Mouse (Mus musculus): ENCODE measurements around the gene Mark2. TPM values are rescaled to one million over a fixed set of nuclear protein-coding genes. Genes with fewer than 3 reads are reported as not detected.

The Mark2 gene
- polyA plus RNA-seq, 1 experiment from 2014 or later = 44.9 TPM

DNA sequence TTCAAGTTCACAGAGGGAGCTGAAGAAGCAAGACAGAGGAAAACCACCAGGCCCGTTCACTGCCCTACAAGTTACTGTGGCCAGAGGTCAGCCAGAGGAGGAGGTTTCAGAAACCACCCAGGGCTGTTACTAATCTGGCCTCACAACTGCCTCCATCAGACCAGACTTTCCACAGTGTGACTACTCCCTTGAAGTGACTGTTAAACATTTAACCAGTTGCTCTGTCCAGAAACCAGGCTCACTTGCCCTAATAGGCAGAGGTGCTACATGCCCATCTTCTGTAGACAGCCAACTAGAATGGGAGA lies 39.2 kb downstream of the Mark2 start:
- Histone ChIP-seq H3K36me3 (no peaks in the 10 kb centered on the region), H3K27me3 (replicated peaks) (no peaks in the 10 kb centered on the region), H3K4me3 (replicated peaks) (no peak overlapping the region), H3K9me3 (no peaks in the 10 kb centered on the region), H3K4me2 (replicated peaks) (no peak overlapping the region), H3K9ac (no peak overlapping the region), H3K4me1 (replicated peaks) (peaks cover 27% of the 10 kb centered on the region), H3K27ac (no peak overlapping the region; the same call in 1 of the 2 replicates)
- 73% methylated on average over 1 of the region's 1 CpGs for WGBS
- ATAC-seq = no peak

DNA sequence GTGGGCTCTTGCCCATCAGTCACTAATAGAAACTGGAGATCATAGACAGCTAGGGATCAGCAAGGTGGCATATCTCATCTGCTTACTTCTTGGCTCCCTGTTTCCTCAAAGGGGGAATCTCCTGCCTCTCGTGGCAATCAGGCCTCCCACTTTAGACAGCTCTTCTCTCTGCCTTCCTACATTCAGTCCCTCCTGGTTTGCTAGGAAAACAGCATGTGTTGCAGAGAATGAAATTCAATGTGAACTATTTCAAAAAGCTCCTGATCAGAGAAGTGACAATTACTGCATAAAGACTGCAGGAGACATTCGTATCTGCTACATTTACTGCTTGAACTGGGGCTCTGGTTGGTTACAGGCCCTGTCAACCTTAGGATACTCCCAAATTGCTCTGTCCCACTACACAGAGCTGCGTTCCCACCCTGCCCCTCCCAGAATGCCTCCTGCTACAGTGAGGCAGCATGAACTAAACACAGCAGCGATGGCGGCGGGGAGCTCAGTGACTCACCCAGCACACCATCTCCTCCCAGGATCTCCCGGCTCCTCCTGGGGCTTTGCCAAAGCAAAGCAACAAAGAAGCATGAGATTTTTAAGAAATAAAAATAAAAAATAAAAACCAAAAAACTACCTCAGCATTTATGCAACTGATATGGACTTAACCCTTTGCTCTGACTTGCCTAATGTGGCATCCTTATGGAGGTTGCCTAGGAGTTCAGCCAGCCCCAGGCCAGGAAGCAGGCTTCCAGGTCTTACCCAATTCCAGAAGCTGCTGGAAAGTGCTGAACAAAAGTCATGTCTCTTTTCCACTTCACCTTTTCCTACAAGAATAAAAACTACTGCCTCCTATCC lies 39.8 kb downstream of the Mark2 start:
- Histone ChIP-seq H3K27me3 (replicated peaks) (no peaks in the 10 kb centered on the region), H3K9ac (no peak overlapping the region), H3K4me3 (replicated peaks) (no peak overlapping the region), H3K4me1 (replicated peaks) (peaks cover 22% of the 10 kb centered on the region), H3K27ac (peak overlapping the region; percentile 17; the same call in 1 of the 2 replicates), H3K4me2 (replicated peaks) (no peak overlapping the region), H3K36me3 (no peaks in the 10 kb centered on the region), H3K9me3 (no peaks in the 10 kb centered on the region)
- 67% methylated on average over 7 of the region's 7 CpGs for WGBS
- ATAC-seq = peak; percentile 52; the same call in 1 of the 2 replicates

DNA sequence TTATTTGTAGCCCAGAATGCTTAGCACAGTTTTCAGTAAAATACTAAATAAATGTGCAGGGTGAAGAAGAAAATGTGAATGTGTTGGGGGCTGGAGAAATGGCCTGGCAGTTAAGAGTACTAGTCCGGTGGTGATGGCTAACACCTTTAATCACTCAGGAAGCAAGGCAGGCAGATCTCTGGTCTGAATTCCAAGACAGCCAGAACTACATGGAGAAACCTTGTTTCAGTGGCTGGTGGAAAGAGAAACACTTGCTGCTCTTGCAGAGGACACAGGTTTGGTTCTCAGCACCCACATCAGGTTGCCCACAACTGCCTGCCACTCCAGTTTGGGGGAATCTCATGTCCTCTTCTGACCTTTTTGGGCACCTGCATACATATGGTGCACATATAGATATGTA lies 41.6 kb downstream of the Mark2 start:
- no peak overlapping the region for H3K4me3 ChIP-seq (replicated peaks)
- H3K9me3 ChIP-seq = no peaks in the 10 kb centered on the region
- H3K4me1 ChIP-seq (replicated peaks) = peaks cover 24% of the 10 kb centered on the region
- H3K27me3 ChIP-seq (replicated peaks) = no peaks in the 10 kb centered on the region
- no peaks in the 10 kb centered on the region for H3K36me3 ChIP-seq
- no peak overlapping the region for H3K27ac ChIP-seq
- H3K9ac ChIP-seq = no peak overlapping the region
- WGBS = 89% methylated on average over 1 of the region's 1 CpGs
- H3K4me2 ChIP-seq (replicated peaks) = no peak overlapping the region
- ATAC-seq = no peak

DNA sequence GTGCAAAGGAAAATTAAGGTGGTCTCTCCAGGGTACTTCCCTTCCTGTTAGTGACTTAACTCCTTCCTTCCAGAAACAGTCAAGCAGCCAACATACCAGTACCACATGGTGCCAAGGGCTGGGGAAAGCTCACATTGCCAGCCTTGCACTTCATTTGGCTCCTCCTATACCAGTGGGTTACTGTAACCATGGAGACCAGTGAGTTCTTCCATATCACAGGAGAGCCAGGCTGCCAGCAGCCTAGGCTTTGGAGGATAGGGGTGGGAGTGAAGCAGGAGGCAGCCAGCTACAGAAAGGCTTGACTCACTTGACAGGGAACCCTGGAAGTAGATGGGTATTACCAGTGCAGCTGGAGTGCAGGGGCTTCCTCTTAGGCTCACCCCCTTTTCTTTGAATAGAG lies 42.6 kb downstream of the Mark2 start:
- ATAC-seq = no peak
- Histone ChIP-seq H3K4me2 (replicated peaks) (no peak overlapping the region), H3K9me3 (no peaks in the 10 kb centered on the region), H3K36me3 (no peaks in the 10 kb centered on the region), H3K4me3 (replicated peaks) (no peak overlapping the region), H3K4me1 (replicated peaks) (peaks cover 26% of the 10 kb centered on the region), H3K27me3 (replicated peaks) (no peaks in the 10 kb centered on the region), H3K9ac (no peak overlapping the region), H3K27ac (no peak overlapping the region)

DNA sequence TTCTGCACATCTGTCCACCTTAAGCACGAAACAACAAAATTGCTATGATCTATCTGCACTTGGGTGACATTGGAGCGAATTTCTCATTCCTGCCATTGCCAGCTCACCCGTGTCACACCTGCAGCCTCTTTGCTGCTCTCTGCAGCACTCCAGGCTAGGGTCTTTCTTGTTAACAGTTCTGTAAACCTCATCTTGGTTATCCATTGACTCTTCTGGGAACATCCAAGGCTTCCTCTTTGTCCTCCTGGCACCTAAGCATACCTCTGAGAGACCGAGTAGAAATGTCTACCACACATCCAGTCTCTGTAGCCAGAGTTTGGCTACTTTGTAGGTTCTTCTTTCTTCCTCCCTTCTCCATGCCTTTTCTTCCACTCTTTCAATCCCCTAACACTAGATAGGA lies 45.7 kb downstream of the Mark2 start:
- Histone ChIP-seq H3K36me3 (no peaks in the 10 kb centered on the region), H3K9ac (no peak overlapping the region), H3K9me3 (no peaks in the 10 kb centered on the region; the same call in 1 of the 2 replicates), H3K4me1 (replicated peaks) (peaks cover 27% of the 10 kb centered on the region), H3K27me3 (replicated peaks) (no peaks in the 10 kb centered on the region), H3K4me3 (replicated peaks) (no peak overlapping the region), H3K4me2 (replicated peaks) (peak overlapping the region; percentile 58), H3K27ac (peak overlapping the region; percentile 75)
- WGBS = 74% methylated on average over 4 of the region's 4 CpGs
- no peak for ATAC-seq

DNA sequence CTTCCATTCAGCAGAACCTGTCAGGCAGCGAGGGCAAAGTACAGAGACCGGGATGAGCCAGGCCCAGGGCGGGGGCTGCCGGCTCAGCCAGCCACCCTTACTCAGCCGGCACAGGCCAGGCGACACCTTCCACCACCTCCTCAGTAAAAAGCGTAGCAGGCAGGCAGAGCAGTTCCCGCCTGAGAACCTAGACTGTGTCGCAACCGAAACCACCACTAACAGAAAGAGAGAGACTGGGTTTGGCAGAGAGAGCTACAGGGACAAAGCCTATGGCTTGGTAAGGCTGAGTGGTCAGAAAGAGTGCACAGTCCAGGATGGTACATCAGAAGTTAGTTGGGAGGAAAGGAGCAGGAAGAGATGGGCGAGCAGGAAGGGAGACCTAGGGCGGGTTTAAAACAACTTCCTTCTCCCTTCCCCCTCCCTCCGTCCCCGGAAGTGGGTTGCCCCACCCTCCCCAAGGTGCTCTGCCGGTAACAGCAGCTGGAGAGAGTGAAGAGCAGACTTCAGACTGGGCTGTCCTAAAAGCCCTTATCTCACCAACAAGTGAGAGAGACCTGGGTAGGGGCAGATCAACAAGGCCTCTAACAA lies 46.5 kb downstream of the Mark2 start:
- Histone ChIP-seq H3K4me1 (replicated peaks) (peaks cover 27% of the 10 kb centered on the region), H3K4me3 (replicated peaks) (peak overlapping the region; percentile 22), H3K9ac (no peak overlapping the region), H3K27ac (peak overlapping the region; percentile 90), H3K4me2 (replicated peaks) (peak overlapping the region; percentile 58), H3K27me3 (replicated peaks) (no peaks in the 10 kb centered on the region), H3K36me3 (no peaks in the 10 kb centered on the region; the same call in 1 of the 2 replicates), H3K9me3 (no peaks in the 10 kb centered on the region; the same call in 1 of the 2 replicates)
- 43% methylated on average over 15 of the region's 15 CpGs for WGBS
- peak; percentile 95 for ATAC-seq

DNA sequence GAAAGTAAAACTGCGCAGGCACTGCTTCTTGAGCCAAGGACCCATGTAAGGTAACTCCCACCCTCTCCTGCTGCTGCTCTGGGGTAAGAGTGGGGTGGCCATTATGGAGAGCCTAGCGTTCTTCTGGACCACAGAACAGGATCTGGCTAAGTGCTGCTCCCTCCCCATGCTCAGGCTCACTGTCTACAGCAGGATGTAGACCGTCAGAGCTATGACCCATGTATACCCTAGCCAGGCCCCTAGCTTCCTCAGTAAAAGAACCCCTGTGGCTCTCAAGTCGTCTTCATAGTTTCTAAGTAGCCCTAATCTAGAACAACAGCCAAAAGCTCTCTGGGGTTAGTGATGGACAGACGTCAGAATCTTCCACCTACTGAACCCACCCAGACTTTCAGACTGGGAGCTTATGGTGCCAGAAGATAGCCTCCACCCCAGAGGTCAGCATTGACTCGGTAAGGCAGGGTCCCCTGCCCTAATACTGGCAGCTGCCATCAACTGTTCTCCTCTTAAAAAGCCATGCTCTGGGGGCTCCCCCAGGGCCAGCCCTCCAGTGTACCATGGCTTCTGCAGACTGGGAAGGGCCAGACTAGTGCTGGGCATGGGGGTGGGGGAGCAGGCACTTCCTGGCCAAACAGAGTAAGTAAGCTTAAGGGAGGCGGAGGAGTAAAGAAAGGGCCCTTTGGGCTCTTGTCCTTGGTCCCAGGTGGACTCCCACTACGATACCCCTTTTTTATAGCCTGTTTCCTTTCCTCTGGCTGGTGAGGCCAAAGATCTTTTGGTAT lies 47.4 kb downstream of the Mark2 start:
- H3K36me3 ChIP-seq = no peaks in the 10 kb centered on the region; the same call in 1 of the 2 replicates
- WGBS = 54% methylated on average over 8 of the region's 8 CpGs
- peak overlapping the region; percentile 22 for H3K4me3 ChIP-seq (replicated peaks)
- 0 out of 2 replicates have a peak overlapping the region, but pooled peaks have one; percentile 29 for H3K9ac ChIP-seq
- no peaks in the 10 kb centered on the region for H3K27me3 ChIP-seq (replicated peaks)
- H3K27ac ChIP-seq = peak overlapping the region; percentile 90
- H3K9me3 ChIP-seq = no peaks in the 10 kb centered on the region; the same call in 1 of the 2 replicates
- H3K4me2 ChIP-seq (replicated peaks) = peak overlapping the region; percentile 58
- peak; percentile 54 for ATAC-seq
- peaks cover 27% of the 10 kb centered on the region for H3K4me1 ChIP-seq (replicated peaks)

DNA sequence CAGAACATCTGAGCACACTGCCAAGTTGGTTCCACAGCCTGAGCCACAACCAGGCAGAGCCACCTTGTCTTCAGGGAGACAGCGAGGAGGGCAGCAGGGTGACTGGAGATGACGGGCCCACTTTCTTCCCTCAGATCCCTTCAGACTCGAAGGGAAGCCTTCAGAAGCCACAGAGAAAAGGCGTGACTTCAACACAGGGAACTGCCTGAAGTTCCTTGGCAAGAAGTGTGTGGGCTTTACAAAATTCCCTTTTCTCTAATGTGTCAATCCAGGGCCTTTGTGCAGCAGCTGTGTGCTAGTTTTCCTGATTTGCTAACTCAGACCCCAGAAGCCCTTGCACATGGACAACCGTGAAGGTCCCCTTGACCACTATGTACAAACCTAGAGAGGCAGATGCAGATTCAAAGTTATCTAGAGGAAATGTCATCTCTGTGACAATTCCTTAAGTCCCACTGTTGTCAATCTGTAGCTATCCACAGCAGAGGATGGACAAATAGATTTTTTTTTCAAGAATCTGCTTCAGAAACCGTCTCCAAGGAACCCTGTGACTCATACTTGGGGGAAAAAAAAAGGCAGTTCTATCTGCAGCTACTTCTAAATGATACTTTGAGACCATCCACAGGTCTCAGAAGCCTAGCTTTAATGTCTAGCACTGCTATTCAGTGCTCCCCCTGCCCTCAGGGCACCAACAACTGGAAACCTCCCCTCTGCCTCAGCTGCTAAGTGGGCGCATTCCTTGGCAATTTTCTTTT lies 49.5 kb downstream of the Mark2 start:
- Histone ChIP-seq H3K36me3 (no peaks in the 10 kb centered on the region; the same call in 1 of the 2 replicates), H3K27me3 (replicated peaks) (no peaks in the 10 kb centered on the region), H3K27ac (no peak overlapping the region), H3K4me1 (replicated peaks) (peaks cover 27% of the 10 kb centered on the region), H3K4me3 (replicated peaks) (no peak overlapping the region), H3K9ac (no peak overlapping the region), H3K4me2 (replicated peaks) (no peak overlapping the region), H3K9me3 (no peaks in the 10 kb centered on the region; the same call in 1 of the 2 replicates)
- WGBS = 76% methylated on average over 7 of the region's 7 CpGs
- ATAC-seq = no peak

DNA sequence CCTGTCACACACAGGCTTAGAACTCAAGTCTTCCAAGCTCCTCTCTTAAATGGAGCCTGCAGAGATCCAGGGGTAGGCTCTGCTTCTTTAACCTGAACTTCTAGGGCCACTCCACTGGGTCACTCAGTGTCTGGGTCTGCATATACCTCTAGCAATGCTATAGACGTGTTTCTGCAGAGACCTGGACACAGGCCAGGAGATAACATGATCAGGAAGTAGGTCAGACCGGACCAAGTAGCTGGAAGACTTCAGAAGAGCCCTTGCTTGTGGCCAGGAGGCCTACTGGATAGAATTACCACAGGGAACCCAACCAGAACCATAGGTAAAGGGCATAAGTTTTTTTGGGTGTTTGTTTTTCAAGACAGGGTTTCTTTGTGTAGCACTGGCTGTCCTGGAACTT lies 51.9 kb downstream of the Mark2 start:
- no peak for ATAC-seq
- 42% methylated on average over 2 of the region's 2 CpGs for WGBS
- Histone ChIP-seq H3K4me3 (replicated peaks) (no peak overlapping the region), H3K9me3 (no peaks in the 10 kb centered on the region; the same call in 1 of the 2 replicates), H3K27me3 (replicated peaks) (no peaks in the 10 kb centered on the region), H3K4me2 (replicated peaks) (no peak overlapping the region), H3K36me3 (peaks cover 18% of the 10 kb centered on the region), H3K27ac (no peak overlapping the region), H3K4me1 (replicated peaks) (peaks cover 14% of the 10 kb centered on the region), H3K9ac (no peak overlapping the region)

DNA sequence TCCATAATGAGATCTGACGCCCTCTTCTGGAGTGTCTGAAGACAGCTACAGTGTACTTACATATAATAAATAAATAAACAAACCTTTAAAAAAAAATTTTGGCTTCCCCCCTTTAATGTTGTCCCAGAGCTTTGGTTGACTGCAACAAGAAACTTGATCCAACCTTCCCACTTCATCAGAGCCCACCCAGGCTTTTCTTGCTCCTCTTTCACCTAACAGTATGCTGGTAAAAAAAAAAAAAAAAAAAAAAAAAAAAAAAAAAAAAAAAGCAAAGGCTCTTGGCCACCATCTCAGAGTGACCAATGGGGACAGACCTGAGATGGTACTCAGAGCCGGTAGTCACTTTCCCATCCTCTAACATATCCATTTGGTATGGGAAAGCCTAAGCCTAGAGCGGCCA lies 53.4 kb downstream of the Mark2 start:
- Histone ChIP-seq H3K4me1 (replicated peaks) (peaks cover 8% of the 10 kb centered on the region), H3K4me3 (replicated peaks) (no peak overlapping the region), H3K36me3 (peaks cover 33% of the 10 kb centered on the region), H3K9me3 (no peaks in the 10 kb centered on the region; the same call in 1 of the 2 replicates), H3K27ac (no peak overlapping the region), H3K27me3 (replicated peaks) (no peaks in the 10 kb centered on the region), H3K4me2 (replicated peaks) (no peak overlapping the region), H3K9ac (no peak overlapping the region)
- no peak for ATAC-seq
- 82% methylated on average over 3 of the region's 3 CpGs for WGBS

DNA sequence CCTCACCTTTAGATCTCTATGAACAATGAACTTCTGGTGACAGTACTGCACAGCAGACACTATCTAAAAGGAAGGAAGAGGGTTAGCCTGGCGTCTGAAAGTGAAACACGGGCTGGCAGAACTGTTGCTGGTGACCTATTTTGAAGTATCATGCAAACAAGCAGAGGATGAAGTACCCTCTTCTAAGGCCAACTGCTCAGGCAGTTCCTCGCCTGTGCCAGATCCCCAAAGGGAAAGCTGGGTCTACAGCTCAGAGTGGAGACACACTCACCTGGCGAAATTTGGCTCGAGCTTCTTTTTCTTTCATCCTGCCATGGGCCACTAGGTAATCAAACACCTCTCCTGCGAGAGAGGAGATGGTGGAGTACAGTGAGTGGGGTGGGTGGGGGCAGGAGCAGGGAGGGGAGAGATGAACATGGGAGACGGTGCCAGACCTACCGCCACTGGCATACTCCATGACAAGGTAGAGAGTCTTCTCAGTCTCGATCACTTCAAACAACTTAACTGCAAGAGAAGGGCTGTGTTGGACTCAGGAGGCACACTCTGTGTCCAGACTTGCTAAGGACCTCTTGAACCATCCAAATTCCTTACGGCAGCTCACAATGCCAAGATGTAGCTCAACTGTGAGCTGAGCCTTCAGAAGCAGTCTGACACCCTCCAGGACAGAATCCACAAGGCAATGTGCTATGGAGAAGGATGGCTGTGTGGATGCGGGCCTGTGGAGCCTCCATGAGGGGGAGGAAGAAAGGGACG lies 54.9 kb downstream of the Mark2 start:
- H3K4me2 ChIP-seq (replicated peaks) = no peak overlapping the region
- ATAC-seq = no peak
- H3K9ac ChIP-seq = no peak overlapping the region
- no peaks in the 10 kb centered on the region for H3K4me1 ChIP-seq (replicated peaks)
- WGBS = 87% methylated on average over 12 of the region's 12 CpGs
- H3K9me3 ChIP-seq = no peaks in the 10 kb centered on the region
- H3K27ac ChIP-seq = no peak overlapping the region
- no peak overlapping the region for H3K4me3 ChIP-seq (replicated peaks)
- H3K36me3 ChIP-seq = peaks cover 46% of the 10 kb centered on the region
- H3K27me3 ChIP-seq (replicated peaks) = no peaks in the 10 kb centered on the region

Measured in intestine, embryonic 15.5 days (tissue).